Mouse (Mus musculus) kidney, adult 9 months (tissue): ENCODE results near the gene Prkcd.

Experiments used
- DNase-seq: peaks from one replicate; pipeline ENCODE4 v3.0.0; 2022

The Prkcd gene

DNA sequence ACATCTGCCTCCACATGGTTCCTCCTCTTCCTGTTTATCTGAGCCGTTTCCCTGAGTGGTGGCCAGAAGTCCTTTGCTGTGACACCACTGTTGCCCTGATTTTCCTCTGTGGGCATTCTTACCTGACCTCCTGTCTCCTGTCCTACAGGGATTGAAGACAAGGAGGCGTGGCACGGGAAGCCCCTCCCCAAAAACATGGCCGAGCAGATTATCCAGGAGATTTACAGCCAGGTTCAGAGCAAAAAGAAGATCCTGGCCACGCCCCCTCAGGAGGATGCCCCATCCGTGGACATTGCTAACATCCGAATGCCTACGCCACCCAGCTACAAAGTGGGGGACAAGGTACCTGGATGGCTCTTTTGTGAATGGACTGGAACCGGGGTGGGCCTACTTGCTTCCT, 58.0 kb downstream of the Prkcd start:
- no peak for DNase-seq

DNA sequence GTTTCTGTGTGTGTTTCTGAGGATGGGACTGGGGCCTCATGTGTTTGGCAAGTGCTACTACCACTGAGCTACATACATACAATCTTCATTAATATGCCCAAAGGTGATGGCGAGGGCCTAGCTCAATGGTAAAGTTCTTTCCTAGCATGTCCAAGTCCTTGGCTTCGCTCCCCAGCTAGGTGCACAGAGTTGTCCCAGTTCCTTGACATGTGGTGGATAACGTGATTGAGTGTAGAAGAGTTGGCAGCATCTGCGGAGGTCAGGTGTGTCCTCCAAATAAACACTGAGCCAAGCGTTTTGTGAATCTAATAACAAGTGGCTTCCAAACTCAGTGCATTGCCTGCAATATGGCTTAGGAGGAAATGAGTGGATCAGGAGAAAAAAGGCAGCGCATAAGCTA, 59.7 kb downstream of the Prkcd start:
- DNase-seq, result peak; percentile 48

DNA sequence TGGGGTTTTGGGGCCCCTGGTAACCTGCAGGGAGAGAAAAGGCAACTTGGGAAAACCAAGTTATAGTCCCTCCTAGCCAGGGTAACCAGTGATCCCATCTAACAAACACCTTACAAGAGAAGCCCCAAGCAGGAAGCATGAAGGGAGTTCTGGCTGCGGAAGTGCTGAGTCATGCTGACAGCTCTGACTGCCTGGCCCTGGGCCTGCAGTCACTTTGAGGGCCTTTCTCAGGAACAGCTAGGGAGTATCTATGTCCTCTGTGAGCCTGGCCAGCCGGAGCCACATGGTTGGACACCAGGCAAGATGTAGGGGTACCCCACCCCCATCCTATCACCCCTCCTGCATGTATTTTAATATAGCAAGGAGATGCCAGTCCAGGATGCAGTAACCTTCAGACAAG, 61.6 kb downstream of the Prkcd start:
- DNase-seq, result peak; percentile 88

DNA sequence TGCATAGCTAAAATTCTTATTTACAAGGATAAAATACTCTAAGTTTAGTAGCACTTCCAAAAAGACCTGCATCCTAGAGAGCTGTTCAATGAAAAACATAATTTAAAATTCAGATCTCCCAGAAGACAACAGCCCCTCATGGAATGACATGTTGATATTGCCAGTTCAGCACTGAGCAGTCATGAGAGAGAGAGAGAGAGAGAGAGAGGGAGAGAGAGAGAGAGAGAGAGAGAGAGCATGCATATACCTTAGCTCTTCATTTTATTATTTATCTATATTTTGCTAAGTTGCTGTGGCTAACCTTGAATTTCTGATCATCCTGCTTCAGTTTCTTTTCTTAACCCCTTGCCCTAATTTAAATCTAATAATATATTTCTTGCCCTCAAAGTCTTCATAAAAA, 63.7 kb downstream of the Prkcd start:
- no peak for DNase-seq

- peak; percentile 93 for DNase-seq
Measured at GRCm38 (mm10) chr14:30561470-30562187, 64.4 kb downstream of the Prkcd start.

- DNase-seq, result peak; percentile 57
Measured at GRCm38 (mm10) chr14:30560803-30561389, 65.1 kb downstream of the Prkcd start.

DNA sequence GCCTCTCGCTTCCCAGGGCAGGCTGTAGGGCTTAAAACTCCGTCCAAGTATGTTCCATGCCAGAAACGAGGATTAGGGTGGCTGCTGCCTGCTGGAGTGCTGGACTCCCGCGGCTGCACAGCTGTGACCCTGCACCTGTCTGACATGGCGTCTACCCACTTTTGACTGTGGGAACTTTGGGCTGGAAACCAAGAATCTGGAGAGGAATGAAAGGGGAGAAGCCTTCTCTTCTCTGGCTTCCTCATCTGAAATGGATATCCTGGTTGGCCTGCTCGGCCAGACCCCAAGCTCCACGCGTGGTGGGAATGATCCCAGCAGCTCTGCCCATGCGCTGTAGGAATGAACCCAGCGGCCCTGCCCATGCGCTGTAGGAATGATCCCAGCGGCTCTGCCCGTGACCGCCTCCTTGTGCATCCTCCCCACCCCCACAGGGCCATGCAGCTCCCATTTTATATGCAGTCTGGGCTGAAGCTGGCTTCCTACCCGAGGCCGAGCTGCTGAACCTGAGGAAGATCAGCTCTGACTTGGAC, 66.6 kb downstream of the Prkcd start:
- peak; percentile 56 for DNase-seq

DNA sequence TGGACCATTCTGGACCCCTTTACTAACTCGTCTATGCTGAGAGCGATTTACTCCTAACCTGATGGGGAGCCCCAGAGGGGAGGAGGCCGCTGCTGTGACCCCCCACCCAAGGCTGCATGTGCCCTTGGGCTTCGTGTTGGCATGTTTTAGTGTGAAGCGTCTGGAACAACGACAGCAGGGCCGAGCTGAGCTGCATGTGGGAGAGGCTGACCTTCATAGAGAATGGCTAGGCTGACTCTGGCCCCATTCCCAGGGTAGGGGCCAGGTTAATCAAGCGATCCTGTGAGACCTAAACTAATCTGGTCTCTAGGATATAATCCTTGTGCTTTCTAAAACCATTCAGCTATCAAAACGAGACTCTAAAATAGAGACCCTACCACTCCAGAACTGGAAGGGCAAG, 68.3 kb downstream of the Prkcd start:
- DNase-seq, result no peak

- DNase-seq, result no peak
Measured at GRCm38 (mm10) chr14:30556651-30557050, 69.4 kb downstream of the Prkcd start.

GRCm38 (mm10) chr14:30553185-30553584, 72.8 kb downstream of the Prkcd start:
- no peak for DNase-seq

GRCm38 (mm10) chr14:30551981-30552380, 74.0 kb downstream of the Prkcd start:
- no peak for DNase-seq

- no peak for DNase-seq
Measured at GRCm38 (mm10) chr14:30551509-30551908, 74.5 kb downstream of the Prkcd start.

GRCm38 (mm10) chr14:30550232-30551070, 75.6 kb downstream of the Prkcd start:
- DNase-seq, result no peak

DNA sequence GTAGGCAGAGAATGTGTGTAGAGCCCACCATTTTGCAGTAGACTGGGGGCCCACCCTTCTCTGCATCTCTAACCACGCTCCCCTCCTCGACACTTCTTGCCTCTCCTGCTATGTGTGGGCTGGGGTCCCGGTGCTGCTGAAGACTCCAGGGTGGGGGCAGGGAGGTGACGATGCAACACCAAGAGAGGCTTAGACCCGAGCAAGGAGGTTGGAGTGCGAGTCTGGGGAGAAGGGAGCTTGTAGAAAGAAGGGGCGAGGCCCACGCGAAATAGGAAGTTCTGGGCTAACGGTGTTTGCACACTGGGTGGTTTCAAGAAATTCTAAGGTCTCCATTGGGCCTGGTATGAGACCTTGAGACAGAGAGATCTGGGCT, 76.2 kb downstream of the Prkcd start:
- DNase-seq, result no peak

GRCm38 (mm10) chr14:30548965-30549776, 76.8 kb downstream of the Prkcd start:
- DNase-seq, result peak; percentile 97

DNA sequence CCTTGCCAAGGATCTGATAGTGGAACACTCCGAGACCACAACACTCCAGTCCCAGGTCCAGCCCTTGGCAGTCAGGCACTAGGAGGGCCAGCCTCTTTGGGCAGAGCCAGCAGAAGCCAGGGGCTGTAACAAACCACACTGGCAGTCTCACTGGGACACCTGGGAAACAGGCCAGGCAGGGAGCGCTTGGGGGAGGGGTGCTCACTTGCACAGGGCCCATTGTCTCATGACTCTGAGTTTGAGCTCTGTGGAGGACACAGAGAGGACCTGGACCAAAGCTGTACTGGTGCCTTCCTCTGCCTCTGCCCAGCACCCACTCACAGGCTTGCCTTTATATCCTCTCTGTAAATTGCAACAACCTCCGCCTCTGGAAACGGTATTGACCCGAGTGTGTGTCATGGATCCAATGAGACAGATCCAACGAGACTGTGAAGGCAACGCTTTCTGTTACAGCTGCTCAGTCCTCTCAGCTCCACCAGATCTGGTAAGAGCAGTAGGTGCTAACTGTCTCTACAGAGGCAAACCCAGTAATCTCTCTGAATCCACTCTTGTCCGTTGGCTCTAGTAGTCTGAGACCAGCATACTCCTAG, 77.8 kb downstream of the Prkcd start, which contains the start of gene Tkt:
Gene Tkt, plus strand, starts transcription at position 229 of the 590 bp plus-strand sequence.
- DNase-seq, result peak; percentile 94
